Mouse (Mus musculus) E14TG2a.4 (cell line): ENCODE data around the gene Dazl.

ENCODE experiments used
- CTCF ChIP-seq: conservative IDR thresholded peaks from 2 replicates; pipeline ENCODE4 v1.5.1; 2014; ENCODE audit warnings: low read length
- NANOG ChIP-seq: IDR thresholded peaks from 2 replicates; pipeline ENCODE4 v1.6.1; 2014; ENCODE audit warnings: borderline replicate concordance, low read length, mixed read lengths

GRCm38 (mm10) chr17:50338901-50339300 lies 45.5 kb upstream of the Dazl start:
- no peak for TF ChIP-seq CTCF
- TF ChIP-seq NANOG: no peak
